Mouse (Mus musculus) urinary bladder, postnatal 14 days (tissue): ENCODE measurements at regions not wholly inside any gene's neighbourhood (a gene's known extent, or its start where the extent isn't known, plus 50 kb on each side); places are given as distances from the start of the nearest gene placed in this dataset.

Source experiments
- DNase-seq: peaks from one replicate; pipeline ENCODE4 v3.0.0; 2021; ENCODE audit warnings: low spot score

- DNase-seq = no peak
These were observed 263.7 kb downstream of the Pax3 start for GRCm38 (mm10) chr1:77933095-77933766.

- DNase-seq = no peak
These were observed 264.7 kb downstream of the Pax3 start for GRCm38 (mm10) chr1:77932226-77932625.

GRCm38 (mm10) chr1:77930661-77931060 lies 266.3 kb downstream of the Pax3 start:
- DNase-seq = no peak

- no peak for DNase-seq
These were observed 267.4 kb downstream of the Pax3 start for GRCm38 (mm10) chr1:77929552-77929951.

- no peak for DNase-seq
These were observed 270.8 kb downstream of the Pax3 start for GRCm38 (mm10) chr1:77926146-77926545.

GRCm38 (mm10) chr1:77896226-77896625 lies 300.7 kb downstream of the Pax3 start:
- DNase-seq = no peak

- no peak for DNase-seq
These were observed 317.9 kb downstream of the Pax3 start for GRCm38 (mm10) chr1:77879026-77879425.

- no peak for DNase-seq
These were observed 326.8 kb downstream of the Pax3 start for GRCm38 (mm10) chr1:77870125-77870524.

GRCm38 (mm10) chr1:77869174-77869573 lies 327.8 kb downstream of the Pax3 start:
- DNase-seq = no peak

- no peak for DNase-seq
These were observed 337.0 kb downstream of the Pax3 start for GRCm38 (mm10) chr1:77859931-77860330.

GRCm38 (mm10) chr1:77854366-77854765 lies 339.5 kb upstream of the Epha4 start:
- DNase-seq = no peak

GRCm38 (mm10) chr1:77847766-77848615 lies 333.1 kb upstream of the Epha4 start:
- DNase-seq = no peak

- no peak for DNase-seq
These were observed 331.3 kb upstream of the Epha4 start for GRCm38 (mm10) chr1:77846039-77846727.

GRCm38 (mm10) chr1:77840672-77841071 lies 325.8 kb upstream of the Epha4 start:
- DNase-seq = no peak

GRCm38 (mm10) chr1:77832174-77832573 lies 317.3 kb upstream of the Epha4 start:
- DNase-seq = no peak

GRCm38 (mm10) chr1:77824716-77825387 lies 310.0 kb upstream of the Epha4 start:
- DNase-seq = no peak

GRCm38 (mm10) chr1:77823801-77824687 lies 309.2 kb upstream of the Epha4 start:
- no peak for DNase-seq

- DNase-seq = no peak
These were observed 305.2 kb upstream of the Epha4 start for GRCm38 (mm10) chr1:77820101-77820500.

GRCm38 (mm10) chr1:77815451-77815850 lies 300.6 kb upstream of the Epha4 start:
- no peak for DNase-seq

- no peak for DNase-seq
These were observed 296.7 kb upstream of the Epha4 start for GRCm38 (mm10) chr1:77811573-77811972.

- no peak for DNase-seq
These were observed 276.1 kb upstream of the Epha4 start for GRCm38 (mm10) chr1:77790974-77791373.
